Mouse (Mus musculus): Measurements from ENCODE around the gene Cep104. TPM values are rescaled to one million over a fixed set of nuclear protein-coding genes. Genes with fewer than 3 reads are reported as not detected.

Gene Cep104
- 9.1 TPM for polyA plus RNA-seq (2014; fragmentation: Illumina TruSeq; extraction: RNeasy Lipid Tissue Mini Kit (QIAGEN cat#74804); ENCODE audit: low replicate concordance)

GRCm38 (mm10) chr4:153974431-153975291 is at the start of gene Cep104, which contains the start of gene Dffb:
Gene Cep104, plus strand, starts transcription at chr4:153975194.
Gene Dffb, minus strand, starts transcription at chr4:153975126.

GRCm38 (mm10) chr4:153956569-153957405 is 18.2 kb upstream of the Cep104 start, which contains the start of gene A430005L14Rik:
Gene A430005L14Rik, plus strand, starts transcription at chr4:153957237.

DNA sequence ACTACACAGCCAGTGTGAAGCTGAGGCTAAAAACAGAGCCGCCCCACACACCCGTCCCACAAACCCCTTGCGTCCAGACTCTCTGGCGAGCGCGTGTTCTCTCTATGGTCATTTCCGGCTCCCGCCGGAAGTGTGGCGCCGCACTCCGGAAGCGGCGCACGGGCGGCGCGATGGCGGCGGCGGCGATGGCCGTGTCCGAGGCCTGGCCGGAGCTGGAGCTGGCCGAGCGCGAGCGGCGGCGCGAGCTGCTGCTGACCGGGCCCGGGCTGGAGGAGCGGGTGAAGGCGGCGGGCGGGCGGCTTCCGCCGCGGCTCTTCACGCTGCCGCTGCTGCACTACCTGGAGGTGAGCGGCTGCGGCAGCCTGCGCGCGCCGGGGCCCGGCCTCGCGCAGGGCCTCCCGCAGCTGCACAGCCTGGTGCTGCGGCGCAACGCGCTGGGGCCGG is 36.7 kb downstream of the Cep104 start, which contains the start of gene Lrrc47:
Gene Lrrc47 (plus strand): TSS at position 86 of the 444 bp plus-strand sequence.

DNA sequence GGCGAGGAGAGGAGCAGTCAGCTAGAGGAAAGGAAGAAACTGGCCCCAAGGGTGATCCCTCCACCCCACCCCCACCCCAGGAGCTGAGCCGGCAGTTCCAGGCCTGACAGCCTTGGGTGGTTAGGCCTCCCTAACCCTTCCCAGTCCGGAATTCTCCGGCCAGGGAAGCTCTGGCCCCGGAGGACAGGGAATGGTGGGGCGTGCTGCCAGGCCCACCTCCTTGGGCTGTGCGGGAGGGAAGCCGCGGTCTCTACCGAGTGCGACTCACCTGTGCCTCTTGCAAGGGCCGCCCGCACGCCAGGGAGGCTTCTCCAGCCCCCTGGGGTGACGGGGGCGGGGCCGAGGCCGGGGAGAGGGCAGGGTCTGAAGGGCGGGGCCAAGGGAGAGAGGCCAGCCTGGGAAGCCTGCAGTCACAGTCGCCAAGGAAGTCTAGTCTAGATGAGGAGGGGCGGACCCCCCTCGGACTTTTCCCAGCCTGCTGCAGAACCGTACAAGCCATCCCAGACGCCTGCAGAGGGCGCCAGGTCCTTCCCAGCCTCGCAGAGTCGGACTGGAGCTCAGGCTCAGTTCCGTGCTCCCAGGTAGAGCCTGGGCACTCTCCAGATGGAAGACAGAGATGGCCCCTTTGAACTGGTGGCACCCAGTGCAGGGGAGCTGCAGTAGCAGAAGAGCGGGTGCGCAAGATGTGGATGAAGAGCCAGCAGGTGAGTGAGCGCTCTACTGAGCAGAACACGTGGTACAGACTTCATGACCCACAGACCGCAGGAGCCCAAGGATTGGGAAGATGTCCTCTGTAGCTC is 50.8 kb downstream of the Cep104 start, which contains the start of gene Smim1:
Gene Smim1 (minus strand): TSS at position 590 of the 800 bp plus-strand sequence.

DNA sequence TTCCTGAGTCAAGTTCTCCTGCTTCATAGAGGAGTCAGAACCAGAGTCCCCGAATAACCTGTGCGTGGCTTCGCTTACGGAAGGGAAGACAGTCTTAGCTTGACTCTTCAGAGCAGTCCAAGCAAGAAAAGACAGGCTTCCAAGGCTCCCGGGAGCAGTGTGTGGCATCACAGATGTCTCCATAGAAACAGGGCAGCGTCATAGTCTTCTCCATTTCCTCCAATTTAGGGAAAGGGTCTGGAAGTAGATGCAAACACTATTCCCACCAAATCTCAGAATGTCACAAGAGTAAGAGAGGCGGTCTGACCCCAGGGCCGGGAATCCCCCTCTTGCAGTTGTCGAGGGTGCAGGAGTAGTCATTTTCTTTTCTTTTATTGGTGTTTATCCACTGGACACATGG is 67.6 kb downstream of the Cep104 start, which contains the start of gene Ccdc27:
Gene Ccdc27 (minus strand): TSS at position 101 of the 400 bp plus-strand sequence.

Other genes with a start within 250 kb of the Cep104 start
- gene A430005L14Rik, start 18.0 kb upstream of the Cep104 start, polyA plus RNA-seq (2014; fragmentation: Illumina TruSeq; extraction: RNeasy Lipid Tissue Mini Kit (QIAGEN cat#74804); ENCODE audit: low replicate concordance): 10.1 TPM
- gene Dffb, start 68 bp upstream of the Cep104 start, polyA plus RNA-seq (2014; fragmentation: Illumina TruSeq; extraction: RNeasy Lipid Tissue Mini Kit (QIAGEN cat#74804); ENCODE audit: low replicate concordance): 8.5 TPM
- 7.7 TPM for gene Lrrc47, start 36.5 kb downstream of the Cep104 start, polyA plus RNA-seq (2014; fragmentation: Illumina TruSeq; extraction: RNeasy Lipid Tissue Mini Kit (QIAGEN cat#74804); ENCODE audit: low replicate concordance)
- not detected for gene Smim1, start 51.0 kb downstream of the Cep104 start, polyA plus RNA-seq (2014; fragmentation: Illumina TruSeq; extraction: RNeasy Lipid Tissue Mini Kit (QIAGEN cat#74804); ENCODE audit: low replicate concordance)
- not detected for gene Ccdc27, start 67.5 kb downstream of the Cep104 start, polyA plus RNA-seq (2014; fragmentation: Illumina TruSeq; extraction: RNeasy Lipid Tissue Mini Kit (QIAGEN cat#74804); ENCODE audit: low replicate concordance)
- gene Trp73, start 165.0 kb downstream of the Cep104 start, polyA plus RNA-seq (2014; fragmentation: Illumina TruSeq; extraction: RNeasy Lipid Tissue Mini Kit (QIAGEN cat#74804); ENCODE audit: low replicate concordance): not detected
- not detected for gene Wrap73, start 167.2 kb downstream of the Cep104 start, polyA plus RNA-seq (2014; fragmentation: Illumina TruSeq; extraction: RNeasy Lipid Tissue Mini Kit (QIAGEN cat#74804); ENCODE audit: low replicate concordance)
- gene Tprgl, start 185.5 kb downstream of the Cep104 start, polyA plus RNA-seq (2014; fragmentation: Illumina TruSeq; extraction: RNeasy Lipid Tissue Mini Kit (QIAGEN cat#74804); ENCODE audit: low replicate concordance): 55.3 TPM
- gene Megf6, start 195.5 kb downstream of the Cep104 start, polyA plus RNA-seq (2014; fragmentation: Illumina TruSeq; extraction: RNeasy Lipid Tissue Mini Kit (QIAGEN cat#74804); ENCODE audit: low replicate concordance): 0.07 TPM